Mouse (Mus musculus) hindbrain, embryonic 12.5 days (tissue): ENCODE results near the gene Sox21. TPM values are rescaled to one million over a fixed set of nuclear protein-coding genes. Genes with fewer than 3 reads are reported as not detected.

Experiments used
- ATAC-seq: fragments of 200-750 bp; cut with Nextera tagmentation; 2 replicates; pipeline ENCODE4 v1.8.0; 2017; ENCODE audit warnings: moderate TSS enrichment; ENCODE audit not compliant: low FRiP score
- H3K27ac ChIP-seq: fragments of 300-500 bp; sonication (generic); 2 replicates; pipeline ENCODE4 v1.5.1; 2016; ENCODE audit warnings: mild to moderate bottlenecking
- H3K27me3 ChIP-seq: fragments of 300-500 bp; sonication (generic); 2 replicates; pipeline ENCODE4 v1.6.1; 2016; ENCODE audit warnings: mild to moderate bottlenecking
- H3K36me3 ChIP-seq: fragments of 300-500 bp; sonication (generic); 2 replicates; pipeline ENCODE4 v1.6.1; 2016; ENCODE audit warnings: mild to moderate bottlenecking
- H3K4me1 ChIP-seq: fragments of 300-500 bp; sonication (generic); 2 replicates; pipeline ENCODE4 v1.6.1; 2016
- H3K4me2 ChIP-seq: fragments of 300-500 bp; sonication (generic); replicated peaks from 2 replicates; pipeline ENCODE4 v1.6.1; 2016; ENCODE audit warnings: mild to moderate bottlenecking
- H3K4me3 ChIP-seq: fragments of 300-500 bp; sonication (generic); 2 replicates; pipeline ENCODE4 v1.5.1; 2016; ENCODE audit warnings: mild to moderate bottlenecking
- H3K9ac ChIP-seq: fragments of 300-500 bp; sonication (generic); 2 replicates; pipeline ENCODE4 v1.6.1; 2016; ENCODE audit warnings: mild to moderate bottlenecking, moderate library complexity
- H3K9me3 ChIP-seq: fragments of 300-500 bp; sonication (generic); replicated peaks from 2 replicates; pipeline ENCODE4 v1.6.1; 2016; ENCODE audit warnings: mild to moderate bottlenecking
- WGBS: fragments of 180-500 bp; shearing (Covaris S2); methylation state at CpG from one replicate; pipeline ENCODE4 v1.1.7; 2016; 5-methylcytosine and 5-hydroxymethylcytosine counted together
- polyA plus RNA-seq: library from polyadenylated mRNA; unstranded; fragments of >200 nt; fragmentation: Nextera tagmentation; extraction: Ambion mirVana; gene quantifications from 2 replicates; pipeline ENCODE4 v1.2.1, GENCODE M21; 2016

The Sox21 gene
- polyA plus RNA-seq, 1 experiment from 2014 or later = 16.2 TPM

DNA sequence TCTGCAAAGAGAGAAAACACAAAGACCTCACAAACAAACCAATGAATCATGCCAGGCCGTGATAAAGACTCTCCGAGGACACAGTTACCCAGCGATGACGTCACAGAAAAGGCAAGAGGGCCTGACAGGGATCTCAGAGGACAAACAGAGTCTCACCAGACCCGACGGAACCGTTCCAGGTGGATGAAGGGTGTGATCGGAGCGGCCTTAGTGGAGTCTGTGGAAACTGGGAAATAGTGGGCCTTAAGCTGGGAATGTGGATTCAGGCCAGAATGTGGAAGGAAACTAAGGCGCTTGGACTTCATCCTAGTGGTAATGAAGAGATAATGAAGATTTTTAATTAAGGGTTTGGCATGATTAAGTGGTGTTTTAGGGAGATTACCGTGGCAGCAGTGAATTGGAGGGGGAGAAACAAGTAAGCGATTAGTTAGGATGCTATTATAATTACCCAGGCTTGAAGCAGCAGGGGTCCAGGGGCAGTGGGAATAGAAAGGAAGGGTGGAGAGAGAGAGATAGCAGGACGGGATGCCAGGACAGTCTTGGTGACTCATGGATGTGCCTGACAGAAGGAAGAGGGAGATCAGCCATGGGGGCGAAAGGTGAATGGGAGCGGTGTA lies 24.5 kb downstream of the Sox21 start:
- Histone ChIP-seq H3K36me3 (no peaks in the 10 kb centered on the region), H3K27me3 (peaks cover 17% of the 10 kb centered on the region), H3K9me3 (no peaks in the 10 kb centered on the region), H3K4me2 (no peak overlapping the region), H3K27ac (no peak overlapping the region), H3K9ac (no peak overlapping the region), H3K4me3 (no peak overlapping the region), H3K4me1 (no peaks in the 10 kb centered on the region)
- no peak for ATAC-seq
- 79% methylated on average over 15 of the region's 15 CpGs for WGBS

- Histone ChIP-seq H3K27me3 (peaks cover 14% of the 10 kb centered on the region), H3K4me2 (no peak overlapping the region), H3K27ac (no peak overlapping the region), H3K36me3 (no peaks in the 10 kb centered on the region), H3K9me3 (0 out of 2 replicates have a peak, but pooled peaks cover 3% of the 10 kb centered on the region), H3K4me3 (no peak overlapping the region), H3K9ac (no peak overlapping the region), H3K4me1 (no peaks in the 10 kb centered on the region)
- ATAC-seq = peak; percentile 55; the same call in 1 of the 2 replicates
- WGBS = 18% methylated on average over 5 of the region's 5 CpGs
These were observed 27.2 kb downstream of the Sox21 start for GRCm38 (mm10) chr14:118209642-118210041.

DNA sequence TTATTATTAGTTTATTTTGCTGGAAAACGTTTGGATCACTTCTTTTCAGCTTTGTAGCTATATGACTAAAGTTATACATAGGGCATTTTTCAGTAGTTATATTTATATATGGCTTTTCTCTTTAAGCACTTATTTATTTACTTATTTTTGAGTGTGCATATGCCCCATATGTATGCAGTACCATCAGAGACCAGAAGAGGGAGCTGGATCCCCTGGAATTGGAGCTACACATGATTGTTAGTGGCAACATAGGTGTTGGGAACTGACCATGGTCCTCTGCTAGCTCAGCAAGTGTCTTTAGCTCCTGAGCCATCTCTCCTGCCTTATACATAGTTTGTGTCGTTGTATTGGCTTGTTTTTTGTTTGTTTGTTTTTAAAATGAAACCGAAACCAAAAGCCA lies 29.5 kb downstream of the Sox21 start:
- H3K27ac ChIP-seq = no peak overlapping the region
- H3K27me3 ChIP-seq = peaks cover 6% of the 10 kb centered on the region
- H3K4me3 ChIP-seq = no peak overlapping the region
- H3K36me3 ChIP-seq = no peaks in the 10 kb centered on the region
- ATAC-seq = no peak
- H3K9ac ChIP-seq = no peak overlapping the region
- H3K4me1 ChIP-seq = no peaks in the 10 kb centered on the region
- peaks cover 5% of the 10 kb centered on the region; the same call in 1 of the 2 replicates for H3K9me3 ChIP-seq
- WGBS = 82% methylated on average over 3 of the region's 3 CpGs
- H3K4me2 ChIP-seq = no peak overlapping the region

DNA sequence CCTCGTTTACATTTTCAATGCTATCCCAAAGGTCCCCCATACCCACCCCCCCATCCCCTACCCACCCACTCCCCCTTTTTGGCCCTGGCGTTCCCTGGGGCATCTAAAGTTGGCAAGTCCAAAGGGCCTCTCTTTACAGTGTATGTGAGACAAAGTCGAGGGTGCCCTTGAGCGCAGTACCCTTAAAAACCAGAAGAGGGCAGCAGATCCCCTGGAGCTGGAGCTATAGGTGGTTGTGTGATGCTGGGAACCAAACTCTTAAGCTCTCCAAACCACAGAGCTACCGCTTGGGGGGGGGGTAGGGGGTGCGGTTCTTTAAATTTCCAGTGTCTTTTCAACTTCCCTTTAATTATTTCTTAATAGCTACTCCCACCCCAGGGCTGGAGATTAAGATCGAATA lies 33.8 kb downstream of the Sox21 start:
- H3K4me1 ChIP-seq = no peaks in the 10 kb centered on the region
- H3K9ac ChIP-seq = no peak overlapping the region
- 79% methylated on average over 7 of the region's 7 CpGs for WGBS
- no peak overlapping the region for H3K4me3 ChIP-seq
- H3K27me3 ChIP-seq = no peaks in the 10 kb centered on the region
- no peak overlapping the region for H3K27ac ChIP-seq
- no peaks in the 10 kb centered on the region for H3K36me3 ChIP-seq
- no peak for ATAC-seq
- no peak overlapping the region for H3K4me2 ChIP-seq
- peaks cover 5% of the 10 kb centered on the region; the same call in 1 of the 2 replicates for H3K9me3 ChIP-seq

DNA sequence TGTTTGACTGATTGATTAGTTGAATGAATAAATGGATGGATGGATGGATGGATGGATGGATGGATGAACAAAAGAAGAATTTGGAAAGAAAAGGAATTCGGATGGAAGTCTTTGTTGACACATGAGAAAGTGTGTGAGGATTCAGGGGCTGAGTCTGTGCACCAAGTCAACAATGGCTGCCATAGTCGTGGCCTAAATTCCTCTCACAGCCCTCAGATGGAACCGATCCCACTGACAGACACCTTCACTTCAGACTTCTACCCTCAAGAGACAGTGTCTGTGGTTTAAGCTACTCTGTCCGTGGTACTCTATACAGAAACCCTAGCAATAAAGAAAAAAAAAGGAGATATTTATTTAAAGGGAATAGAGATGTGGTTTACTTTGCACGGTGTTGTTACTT lies 34.8 kb downstream of the Sox21 start:
- no peaks in the 10 kb centered on the region for H3K27me3 ChIP-seq
- no peaks in the 10 kb centered on the region for H3K36me3 ChIP-seq
- no peak for ATAC-seq
- no peak overlapping the region for H3K27ac ChIP-seq
- no peak overlapping the region for H3K9ac ChIP-seq
- no peaks in the 10 kb centered on the region for H3K4me1 ChIP-seq
- H3K4me3 ChIP-seq = no peak overlapping the region
- H3K9me3 ChIP-seq = peaks cover 5% of the 10 kb centered on the region; the same call in 1 of the 2 replicates
- 91% methylated on average over 5 of the region's 5 CpGs for WGBS
- H3K4me2 ChIP-seq = no peak overlapping the region

GRCm38 (mm10) chr14:118200731-118201130 lies 36.1 kb downstream of the Sox21 start:
- H3K36me3 ChIP-seq = no peaks in the 10 kb centered on the region
- no peak overlapping the region for H3K9ac ChIP-seq
- H3K4me2 ChIP-seq = no peak overlapping the region
- no peaks in the 10 kb centered on the region for H3K27me3 ChIP-seq
- no peak for ATAC-seq
- H3K4me1 ChIP-seq = no peaks in the 10 kb centered on the region
- WGBS = 95% methylated on average over 3 of the region's 3 CpGs
- H3K4me3 ChIP-seq = no peak overlapping the region
- H3K27ac ChIP-seq = no peak overlapping the region
- H3K9me3 ChIP-seq = peaks cover 2% of the 10 kb centered on the region; the same call in 1 of the 2 replicates

GRCm38 (mm10) chr14:118197063-118197462 lies 39.8 kb downstream of the Sox21 start:
- ATAC-seq = no peak
- H3K9me3 ChIP-seq = no peaks in the 10 kb centered on the region
- H3K36me3 ChIP-seq = no peaks in the 10 kb centered on the region
- peaks cover 8% of the 10 kb centered on the region for H3K27me3 ChIP-seq
- H3K9ac ChIP-seq = no peak overlapping the region
- no peak overlapping the region for H3K27ac ChIP-seq
- H3K4me3 ChIP-seq = no peak overlapping the region
- 0 out of 2 replicates have a peak, but pooled peaks cover 2% of the 10 kb centered on the region for H3K4me1 ChIP-seq
- 67% methylated on average over 12 of the region's 12 CpGs for WGBS
- no peak overlapping the region for H3K4me2 ChIP-seq

DNA sequence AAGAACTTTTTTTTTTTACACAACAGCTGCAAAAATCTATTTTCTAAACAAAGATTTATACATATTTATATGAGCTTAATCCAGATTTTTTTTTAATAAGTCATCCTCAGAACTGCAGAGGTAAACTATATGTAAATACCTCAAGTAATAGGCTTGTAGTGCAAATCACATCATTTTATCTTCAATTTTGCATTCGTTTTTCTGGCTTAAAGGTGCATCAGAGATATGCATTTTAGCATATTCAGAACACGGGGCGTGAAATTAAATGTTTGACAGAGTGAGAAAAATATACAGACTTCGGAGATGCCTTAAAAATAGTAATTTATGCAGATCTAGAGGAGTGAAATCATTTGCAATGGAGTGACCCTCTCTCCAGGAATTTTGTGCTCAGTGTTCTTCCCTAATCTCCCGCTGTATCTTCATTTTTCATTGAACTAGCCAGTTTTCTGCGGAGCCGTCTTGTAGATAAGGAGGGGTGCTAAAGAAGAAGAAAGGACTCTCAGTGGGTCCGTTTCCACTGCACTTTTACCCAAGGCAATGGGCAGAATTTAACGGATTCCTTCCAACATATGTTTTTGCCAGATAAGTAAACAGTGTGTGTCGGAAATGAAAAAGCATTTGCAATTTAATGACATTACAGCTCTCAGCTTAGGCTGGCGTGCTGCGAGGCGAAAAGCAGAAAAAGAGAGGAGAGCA lies 42.5 kb downstream of the Sox21 start:
- Histone ChIP-seq H3K36me3 (no peaks in the 10 kb centered on the region), H3K4me2 (no peak overlapping the region), H3K27me3 (peaks cover 8% of the 10 kb centered on the region), H3K4me3 (no peak overlapping the region), H3K9ac (no peak overlapping the region), H3K9me3 (no peaks in the 10 kb centered on the region), H3K27ac (no peak overlapping the region), H3K4me1 (0 out of 2 replicates have a peak, but pooled peaks cover 2% of the 10 kb centered on the region)
- 56% methylated on average over 13 of the region's 13 CpGs for WGBS
- ATAC-seq = no peak

DNA sequence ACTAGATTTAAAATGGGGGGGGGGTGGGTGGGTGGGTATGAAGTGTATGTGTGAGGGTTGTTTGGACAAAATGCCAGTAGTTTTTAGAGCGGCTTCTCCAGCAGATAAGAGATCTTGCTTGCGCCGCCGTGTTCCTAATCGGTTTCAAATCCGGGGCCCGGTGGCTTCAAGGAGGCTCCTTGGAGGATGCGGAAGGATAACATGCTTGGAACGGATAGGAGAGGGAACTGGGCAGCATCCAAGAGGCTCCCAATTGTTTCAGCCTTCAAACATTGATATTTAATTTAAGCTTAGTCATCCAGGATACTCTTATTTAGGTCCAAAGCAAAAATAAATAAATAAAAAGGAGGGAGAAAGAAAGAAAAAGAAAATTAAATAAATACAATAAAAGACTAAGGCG lies 43.2 kb downstream of the Sox21 start:
- WGBS = 56% methylated on average over 10 of the region's 10 CpGs
- H3K36me3 ChIP-seq = no peaks in the 10 kb centered on the region
- H3K4me2 ChIP-seq = no peak overlapping the region
- ATAC-seq = no peak
- no peak overlapping the region for H3K4me3 ChIP-seq
- no peak overlapping the region for H3K27ac ChIP-seq
- H3K9me3 ChIP-seq = no peaks in the 10 kb centered on the region
- peaks cover 8% of the 10 kb centered on the region for H3K27me3 ChIP-seq
- no peak overlapping the region for H3K9ac ChIP-seq
- 0 out of 2 replicates have a peak, but pooled peaks cover 2% of the 10 kb centered on the region for H3K4me1 ChIP-seq

DNA sequence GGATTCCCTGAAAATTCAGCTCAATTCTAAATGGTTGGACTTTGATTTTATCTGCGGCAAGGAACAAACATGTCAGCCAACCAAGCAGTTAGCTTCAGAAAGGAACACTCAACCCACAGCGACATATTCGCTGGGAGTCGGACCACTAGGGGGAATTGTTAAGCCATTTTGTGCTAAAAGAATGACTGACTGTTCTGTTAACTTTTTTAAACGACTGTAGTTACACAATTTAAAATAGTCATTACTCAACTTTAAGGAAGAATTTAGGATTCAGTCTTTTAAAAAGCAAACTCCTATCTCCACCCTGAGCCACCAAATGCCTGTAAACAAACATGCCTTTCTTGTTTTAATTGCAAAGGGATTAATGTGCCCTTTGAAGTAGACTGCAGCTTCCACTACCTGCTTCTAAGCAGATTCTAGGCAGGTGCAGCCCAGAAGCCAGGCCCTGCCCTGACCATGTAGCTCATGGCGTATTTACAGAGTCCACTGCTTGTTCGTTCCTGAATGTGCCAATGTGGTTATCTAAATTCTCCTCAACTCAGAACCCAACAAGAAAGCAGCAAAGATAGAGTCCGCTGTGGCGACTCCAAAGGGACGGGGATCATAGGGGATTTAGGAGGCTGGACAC lies 43.7 kb downstream of the Sox21 start:
- no peak overlapping the region for H3K4me3 ChIP-seq
- no peak overlapping the region for H3K9ac ChIP-seq
- H3K4me1 ChIP-seq = 0 out of 2 replicates have a peak, but pooled peaks cover 2% of the 10 kb centered on the region
- H3K9me3 ChIP-seq = no peaks in the 10 kb centered on the region
- no peak for ATAC-seq
- peaks cover 8% of the 10 kb centered on the region for H3K27me3 ChIP-seq
- 43% methylated on average over 10 of the region's 10 CpGs for WGBS
- H3K4me2 ChIP-seq = no peak overlapping the region
- H3K27ac ChIP-seq = no peak overlapping the region
- H3K36me3 ChIP-seq = no peaks in the 10 kb centered on the region

DNA sequence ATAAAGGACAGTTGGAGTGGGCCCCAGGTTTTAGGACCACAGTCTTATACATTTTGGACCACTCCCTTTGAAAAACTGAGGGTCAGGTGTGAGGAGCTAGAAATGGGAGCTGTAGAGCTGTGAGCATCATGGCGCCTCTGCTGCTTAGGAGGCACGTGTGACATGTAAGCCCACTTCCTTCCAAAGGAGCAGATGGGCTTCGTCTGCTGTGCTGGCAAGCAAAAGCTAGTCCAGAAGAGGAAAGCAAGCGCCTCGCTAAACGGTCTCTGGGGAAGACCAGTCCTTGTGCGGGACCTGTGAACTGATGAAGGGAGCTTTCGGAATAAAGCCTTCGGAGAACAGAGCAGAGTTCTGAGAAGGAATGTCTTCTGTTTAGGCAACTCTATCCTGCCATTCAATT lies 45.4 kb downstream of the Sox21 start:
- Histone ChIP-seq H3K4me3 (no peak overlapping the region), H3K9ac (no peak overlapping the region), H3K36me3 (no peaks in the 10 kb centered on the region), H3K9me3 (no peaks in the 10 kb centered on the region), H3K27me3 (peaks cover 8% of the 10 kb centered on the region), H3K27ac (no peak overlapping the region), H3K4me1 (0 out of 2 replicates have a peak, but pooled peaks cover 2% of the 10 kb centered on the region), H3K4me2 (no peak overlapping the region)
- no peak for ATAC-seq
- 86% methylated on average over 9 of the region's 9 CpGs for WGBS
